Mouse (Mus musculus): ENCODE results near the gene Rnase1. TPM values are rescaled to one million over a fixed set of nuclear protein-coding genes. Genes with fewer than 3 reads are reported as not detected.
A peak's percentile ranks its signal among the peaks of the same experiment; 100 is the strongest.

Rnase1 gene
- polyA plus RNA-seq, 1 experiment: 0.56 TPM

GRCm38 (mm10) chr14:51113916-51114560 is 32.5 kb downstream of the Rnase1 start, which contains the start of gene Eddm3b:
Gene Eddm3b, plus strand, starts transcription at chr14:51114426.
- TF ChIP-seq CTCF (IDR thresholded peaks at IDR 0.05; ENCODE audit: control insufficient read depth, insufficient read depth, insufficient replicate concordance, low read depth, low read length) (no peak), POLR2A (IDR thresholded peaks at IDR 0.05; ENCODE audit: control insufficient read depth, low read depth, low read length) (no peak)
- Histone ChIP-seq H3K27me3 (ENCODE audit: control insufficient read depth, insufficient read depth, low read length) (no peaks in the 10 kb centered on the region), H3K4me1 (ENCODE audit: control insufficient read depth, insufficient read depth, low read length) (no peaks in the 10 kb centered on the region), H3K27ac (ENCODE audit: control insufficient read depth, insufficient read depth, low read depth, low read length) (no peak within 1 kb of the TSS), H3K4me3 (ENCODE audit: control insufficient read depth, low read depth, low read length) (no peak within 1 kb of the TSS), H3K36me3 (ENCODE audit: control insufficient read depth, insufficient read depth, low read length) (no peaks in the 10 kb centered on the region)

GRCm38 (mm10) chr14:51113476-51113875 is 33.1 kb downstream of the Rnase1 start:
- Histone ChIP-seq H3K4me3 (ENCODE audit: control insufficient read depth, low read depth, low read length) (no peak overlapping the region), H3K4me1 (ENCODE audit: control insufficient read depth, insufficient read depth, low read length) (no peaks in the 10 kb centered on the region), H3K27ac (ENCODE audit: control insufficient read depth, insufficient read depth, low read depth, low read length) (no peak overlapping the region), H3K36me3 (ENCODE audit: control insufficient read depth, insufficient read depth, low read length) (no peaks in the 10 kb centered on the region), H3K27me3 (ENCODE audit: control insufficient read depth, insufficient read depth, low read length) (no peaks in the 10 kb centered on the region)
- TF ChIP-seq CTCF (IDR thresholded peaks at IDR 0.05; ENCODE audit: control insufficient read depth, insufficient read depth, insufficient replicate concordance, low read depth, low read length) (no peak), POLR2A (IDR thresholded peaks at IDR 0.05; ENCODE audit: control insufficient read depth, low read depth, low read length) (no peak)

- TF ChIP-seq POLR2A (IDR thresholded peaks at IDR 0.05; ENCODE audit: control insufficient read depth, low read depth, low read length) (no peak), CTCF (IDR thresholded peaks at IDR 0.05; ENCODE audit: control insufficient read depth, insufficient read depth, insufficient replicate concordance, low read depth, low read length) (no peak)
- H3K27ac ChIP-seq (ENCODE audit: control insufficient read depth, insufficient read depth, low read depth, low read length): no peak overlapping the region
- no peaks in the 10 kb centered on the region for H3K27me3 ChIP-seq (ENCODE audit: control insufficient read depth, insufficient read depth, low read length)
- H3K36me3 ChIP-seq (ENCODE audit: control insufficient read depth, insufficient read depth, low read length): no peaks in the 10 kb centered on the region
- H3K4me1 ChIP-seq (ENCODE audit: control insufficient read depth, insufficient read depth, low read length): no peaks in the 10 kb centered on the region
- no peak overlapping the region for H3K4me3 ChIP-seq (ENCODE audit: control insufficient read depth, low read depth, low read length)
Observed at GRCm38 (mm10) chr14:51111966-51112365, 34.6 kb downstream of the Rnase1 start.

- no peaks in the 10 kb centered on the region for H3K4me1 ChIP-seq (ENCODE audit: control insufficient read depth, insufficient read depth, low read length)
- no peaks in the 10 kb centered on the region for H3K36me3 ChIP-seq (ENCODE audit: control insufficient read depth, insufficient read depth, low read length)
- no peaks in the 10 kb centered on the region for H3K27me3 ChIP-seq (ENCODE audit: control insufficient read depth, insufficient read depth, low read length)
- no peak overlapping the region for H3K4me3 ChIP-seq (ENCODE audit: control insufficient read depth, low read depth, low read length)
- H3K27ac ChIP-seq (ENCODE audit: control insufficient read depth, insufficient read depth, low read depth, low read length): no peak overlapping the region
- TF ChIP-seq CTCF (IDR thresholded peaks at IDR 0.05; ENCODE audit: control insufficient read depth, insufficient read depth, insufficient replicate concordance, low read depth, low read length) (no peak), POLR2A (IDR thresholded peaks at IDR 0.05; ENCODE audit: control insufficient read depth, low read depth, low read length) (no peak)
Observed at GRCm38 (mm10) chr14:51106449-51106967, 40.1 kb downstream of the Rnase1 start.

- Histone ChIP-seq H3K27ac (ENCODE audit: control insufficient read depth, insufficient read depth, low read depth, low read length) (no peak overlapping the region), H3K4me1 (ENCODE audit: control insufficient read depth, insufficient read depth, low read length) (no peaks in the 10 kb centered on the region), H3K4me3 (ENCODE audit: control insufficient read depth, low read depth, low read length) (no peak overlapping the region), H3K36me3 (ENCODE audit: control insufficient read depth, insufficient read depth, low read length) (no peaks in the 10 kb centered on the region), H3K27me3 (ENCODE audit: control insufficient read depth, insufficient read depth, low read length) (no peaks in the 10 kb centered on the region)
- TF ChIP-seq CTCF (IDR thresholded peaks at IDR 0.05; ENCODE audit: control insufficient read depth, insufficient read depth, insufficient replicate concordance, low read depth, low read length) (no peak), POLR2A (IDR thresholded peaks at IDR 0.05; ENCODE audit: control insufficient read depth, low read depth, low read length) (no peak)
Observed at GRCm38 (mm10) chr14:51104366-51104765, 42.2 kb downstream of the Rnase1 start.

- peak; percentile 65; the same call in 1 of the 2 replicates for TF ChIP-seq CTCF (IDR thresholded peaks at IDR 0.05; ENCODE audit: control insufficient read depth, insufficient read depth, insufficient replicate concordance, low read depth, low read length)
- TF ChIP-seq POLR2A (IDR thresholded peaks at IDR 0.05; ENCODE audit: control insufficient read depth, low read depth, low read length): no peak
- H3K27ac ChIP-seq (ENCODE audit: control insufficient read depth, insufficient read depth, low read depth, low read length): no peak overlapping the region
- H3K27me3 ChIP-seq (ENCODE audit: control insufficient read depth, insufficient read depth, low read length): no peaks in the 10 kb centered on the region
- no peaks in the 10 kb centered on the region for H3K4me1 ChIP-seq (ENCODE audit: control insufficient read depth, insufficient read depth, low read length)
- H3K4me3 ChIP-seq (ENCODE audit: control insufficient read depth, low read depth, low read length): no peak overlapping the region
- no peaks in the 10 kb centered on the region for H3K36me3 ChIP-seq (ENCODE audit: control insufficient read depth, insufficient read depth, low read length)
Observed at GRCm38 (mm10) chr14:51103217-51103616, 43.4 kb downstream of the Rnase1 start.

- Histone ChIP-seq H3K36me3 (ENCODE audit: control insufficient read depth, insufficient read depth, low read length) (no peaks in the 10 kb centered on the region), H3K27me3 (ENCODE audit: control insufficient read depth, insufficient read depth, low read length) (no peaks in the 10 kb centered on the region), H3K4me3 (ENCODE audit: control insufficient read depth, low read depth, low read length) (no peak overlapping the region), H3K4me1 (ENCODE audit: control insufficient read depth, insufficient read depth, low read length) (no peaks in the 10 kb centered on the region), H3K27ac (ENCODE audit: control insufficient read depth, insufficient read depth, low read depth, low read length) (no peak overlapping the region)
- no peak for TF ChIP-seq CTCF (IDR thresholded peaks at IDR 0.05; ENCODE audit: control insufficient read depth, insufficient read depth, insufficient replicate concordance, low read depth, low read length)
- TF ChIP-seq POLR2A (IDR thresholded peaks at IDR 0.05; ENCODE audit: control insufficient read depth, low read depth, low read length): no peak
Observed at GRCm38 (mm10) chr14:51101284-51101683, 45.3 kb downstream of the Rnase1 start.

Measured in testis, adult 2 months (tissue).